Mouse (Mus musculus) embryonic facial prominence, embryonic 11.5 days (tissue): ENCODE data around the gene Atg4c. TPM values are rescaled to one million over a fixed set of nuclear protein-coding genes. Genes with fewer than 3 reads are reported as not detected.

Experiments
- ATAC-seq: fragments of 200-750 bp; cut with Nextera tagmentation; replicated peaks from 2 replicates; pipeline ENCODE4 v1.8.0; 2017; ENCODE audit warnings: low read depth; ENCODE audit not compliant: insufficient number of reproducible peaks, low FRiP score, low TSS enrichment
- DNase-seq: peaks from one replicate; pipeline ENCODE4 v3.0.0-alpha.2; 2015; ENCODE audit warnings: low spot score
- H3K27ac ChIP-seq: fragments of 300-500 bp; sonication (generic); replicated peaks from 2 replicates; pipeline ENCODE4 v1.5.1; 2014; ENCODE audit warnings: mild to moderate bottlenecking, low read depth, low read length, control low read depth
- H3K27me3 ChIP-seq: fragments of 300-500 bp; sonication (generic); 2 replicates; pipeline ENCODE4 v1.6.1; 2014; ENCODE audit warnings: mild to moderate bottlenecking, low read length, moderate library complexity, mixed read lengths; ENCODE audit not compliant: control insufficient read depth, insufficient read depth
- H3K36me3 ChIP-seq: fragments of 300-500 bp; sonication (generic); replicated peaks from 2 replicates; pipeline ENCODE4 v1.6.1; 2014; ENCODE audit warnings: low read depth, mild to moderate bottlenecking, low read length, moderate library complexity, mixed read lengths; ENCODE audit not compliant: control insufficient read depth, insufficient read depth
- H3K4me1 ChIP-seq: fragments of 300-500 bp; sonication (generic); 2 replicates; pipeline ENCODE4 v1.6.1; 2014; ENCODE audit warnings: low read length, mixed read lengths; ENCODE audit not compliant: control insufficient read depth, insufficient read depth
- H3K4me2 ChIP-seq: fragments of 300-500 bp; sonication (generic); 2 replicates; pipeline ENCODE4 v1.6.1; 2014; ENCODE audit warnings: low read depth, mild to moderate bottlenecking, control low read depth, low read length, moderate library complexity
- H3K4me3 ChIP-seq: fragments of 300-500 bp; sonication (generic); 2 replicates; pipeline ENCODE4 v1.5.1; 2014; ENCODE audit warnings: low read depth, low read length, control low read depth
- H3K9ac ChIP-seq: fragments of 300-500 bp; sonication (generic); replicated peaks from 2 replicates; pipeline ENCODE4 v1.6.1; 2014; ENCODE audit warnings: mild to moderate bottlenecking, control low read depth, low read length
- H3K9me3 ChIP-seq: fragments of 300-500 bp; sonication (generic); replicated peaks from 2 replicates; pipeline ENCODE4 v1.6.1; 2016; ENCODE audit warnings: mild to moderate bottlenecking, low read length, inconsistent platforms, mixed read lengths; ENCODE audit not compliant: control insufficient read depth
- WGBS: fragments of 180-500 bp; shearing (Covaris S2); extraction: QIAGEN DNeasy Blood & Tissue Kit; methylation state at CpG from one replicate; pipeline ENCODE4 v1.1.7; 2014; 5-methylcytosine and 5-hydroxymethylcytosine counted together
- polyA plus RNA-seq: library from polyadenylated mRNA; unstranded; fragments of >200 nt; fragmentation: Nextera tagmentation; extraction: Ambion mirVana; gene quantifications from 2 replicates; pipeline ENCODE4 v1.2.1, GENCODE M21; 2014

Atg4c gene
- polyA plus RNA-seq, 1 experiment from 2014 or later: 17.7 TPM

DNA sequence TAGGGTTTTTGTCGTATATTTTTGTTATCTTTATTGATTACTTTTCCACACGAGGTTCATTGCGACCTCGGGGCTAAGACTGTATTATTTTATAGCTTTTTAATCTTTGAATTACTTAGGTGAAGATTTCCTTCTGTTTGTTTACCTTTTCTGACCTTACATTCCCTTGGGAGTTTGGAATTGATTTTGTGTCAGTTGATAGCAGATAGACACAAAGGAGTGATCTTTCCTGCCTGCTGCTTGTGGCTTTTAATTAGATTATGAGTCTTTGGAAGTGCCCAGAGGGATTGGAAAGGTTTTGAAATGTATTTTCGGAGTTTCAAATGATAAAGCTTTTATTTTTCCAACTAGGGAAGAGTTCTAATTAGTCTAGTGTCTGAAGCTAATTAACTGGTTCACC, 1.1 kb downstream of the Atg4c start:
- Histone ChIP-seq H3K4me3 (peak overlapping the region; percentile 64), H3K9ac (no peak overlapping the region; the same call in 1 of the 2 replicates), H3K27me3 (no peaks in the 10 kb centered on the region), H3K27ac (no peak overlapping the region), H3K36me3 (no peaks in the 10 kb centered on the region), H3K4me2 (peak overlapping the region; percentile 51), H3K4me1 (no peaks in the 10 kb centered on the region), H3K9me3 (no peaks in the 10 kb centered on the region)
- DNase-seq (peak; percentile 25), ATAC-seq (no peak)
- WGBS: 23% methylated on average over 5 of the region's 5 CpGs

DNA sequence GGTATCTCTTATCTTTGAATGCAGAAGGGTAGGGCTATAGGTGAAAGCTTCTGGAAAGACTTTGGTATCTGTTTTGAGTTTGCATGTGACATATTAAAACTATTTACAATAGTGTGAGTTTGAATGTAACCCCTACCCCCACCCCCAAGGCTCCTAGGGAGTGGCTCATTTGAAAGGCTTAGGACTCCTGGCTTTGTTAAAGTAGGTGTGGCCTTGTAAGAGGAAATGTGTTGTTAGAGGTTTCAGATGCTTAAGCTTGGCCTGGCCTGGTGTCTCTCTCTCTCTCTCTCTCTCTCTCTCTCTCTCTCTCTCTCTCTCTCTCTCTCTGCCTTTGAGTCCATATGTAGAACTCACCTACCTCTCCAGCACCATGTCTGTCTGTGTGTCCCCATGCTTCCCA, 5.0 kb downstream of the Atg4c start:
- no peak for ATAC-seq
- no peak for DNase-seq
- no peaks in the 10 kb centered on the region for H3K9me3 ChIP-seq
- H3K27me3 ChIP-seq: no peaks in the 10 kb centered on the region
- H3K27ac ChIP-seq: no peak overlapping the region
- no peak overlapping the region for H3K4me2 ChIP-seq
- H3K36me3 ChIP-seq: no peaks in the 10 kb centered on the region
- no peak overlapping the region for H3K4me3 ChIP-seq
- no peak overlapping the region for H3K9ac ChIP-seq
- H3K4me1 ChIP-seq: no peaks in the 10 kb centered on the region

DNA sequence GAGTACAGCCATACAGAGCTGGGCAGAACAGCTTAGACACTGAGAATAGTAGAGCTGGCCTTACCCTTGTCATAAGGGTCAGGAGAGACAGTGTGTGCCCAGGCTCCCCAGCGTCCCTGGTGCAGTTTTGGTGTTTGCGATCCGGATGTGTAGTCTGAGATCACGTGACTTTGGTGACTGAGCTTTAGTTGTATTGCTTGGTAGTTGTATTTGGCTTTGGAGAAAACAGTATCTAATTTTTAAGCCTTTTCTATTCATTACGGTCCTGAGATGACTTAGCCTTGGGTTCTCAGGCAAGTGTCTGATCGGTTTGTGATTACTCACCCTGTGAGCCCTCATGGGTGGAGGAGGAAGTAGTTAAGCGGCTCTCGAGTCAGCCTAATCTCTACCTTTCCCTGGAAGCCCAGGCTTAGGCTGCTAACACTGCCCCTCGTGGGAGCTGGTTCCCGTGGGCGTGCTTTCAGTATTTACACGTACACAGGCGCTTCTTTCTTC, 6.1 kb downstream of the Atg4c start:
- no peak overlapping the region for H3K27ac ChIP-seq
- H3K9ac ChIP-seq: no peak overlapping the region
- H3K36me3 ChIP-seq: no peaks in the 10 kb centered on the region
- WGBS: 74% methylated on average over 13 of the region's 13 CpGs
- H3K4me1 ChIP-seq: no peaks in the 10 kb centered on the region
- no peaks in the 10 kb centered on the region for H3K9me3 ChIP-seq
- no peak overlapping the region for H3K4me3 ChIP-seq
- DNase-seq (no peak), ATAC-seq (no peak)
- H3K4me2 ChIP-seq: 0 out of 2 replicates have a peak overlapping the region, but pooled peaks have one; percentile 4
- H3K27me3 ChIP-seq: no peaks in the 10 kb centered on the region

DNA sequence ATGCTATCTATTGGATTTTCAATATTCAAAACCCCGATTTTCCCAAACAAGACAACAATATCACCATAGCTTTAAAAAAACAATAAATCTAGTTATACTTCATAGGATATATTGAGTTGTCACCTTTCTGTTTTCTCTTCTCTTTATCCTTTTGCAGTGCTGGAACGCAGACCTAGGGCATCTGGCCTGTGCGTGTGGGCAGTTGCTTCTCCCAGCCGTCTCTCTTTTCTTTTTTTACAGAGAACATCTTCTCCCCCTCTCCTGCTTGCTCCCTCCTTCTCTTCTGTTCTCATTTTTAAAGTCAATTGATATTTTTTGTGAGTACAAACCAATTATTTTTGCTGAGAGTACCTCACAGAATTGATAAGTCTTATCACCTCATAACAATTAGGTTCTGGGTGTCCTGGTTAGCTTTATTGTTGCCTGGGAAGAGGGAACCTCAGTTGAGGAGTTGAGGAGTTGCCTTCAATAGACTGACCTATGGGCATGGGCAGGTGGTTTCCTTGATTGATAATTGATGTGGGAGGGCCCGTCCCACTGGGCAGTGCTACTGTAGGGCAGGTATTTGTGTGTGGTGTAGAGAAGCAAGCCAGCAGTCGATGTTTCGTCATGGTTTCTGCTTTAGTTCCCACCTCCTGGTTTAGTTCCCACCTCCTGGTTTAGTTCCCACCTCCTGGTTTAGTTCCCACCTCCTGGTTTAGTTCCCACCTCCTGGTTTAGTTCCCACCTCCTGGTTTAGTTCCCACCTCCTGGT, 6.8 kb downstream of the Atg4c start:
- H3K27ac ChIP-seq: no peak overlapping the region
- H3K4me3 ChIP-seq: no peak overlapping the region
- H3K36me3 ChIP-seq: no peaks in the 10 kb centered on the region
- ATAC-seq (no peak), DNase-seq (no peak)
- H3K9me3 ChIP-seq: no peaks in the 10 kb centered on the region
- H3K4me2 ChIP-seq: no peak overlapping the region
- no peaks in the 10 kb centered on the region for H3K27me3 ChIP-seq
- H3K4me1 ChIP-seq: no peaks in the 10 kb centered on the region
- 96% methylated on average over 7 of the region's 7 CpGs for WGBS
- no peak overlapping the region for H3K9ac ChIP-seq

DNA sequence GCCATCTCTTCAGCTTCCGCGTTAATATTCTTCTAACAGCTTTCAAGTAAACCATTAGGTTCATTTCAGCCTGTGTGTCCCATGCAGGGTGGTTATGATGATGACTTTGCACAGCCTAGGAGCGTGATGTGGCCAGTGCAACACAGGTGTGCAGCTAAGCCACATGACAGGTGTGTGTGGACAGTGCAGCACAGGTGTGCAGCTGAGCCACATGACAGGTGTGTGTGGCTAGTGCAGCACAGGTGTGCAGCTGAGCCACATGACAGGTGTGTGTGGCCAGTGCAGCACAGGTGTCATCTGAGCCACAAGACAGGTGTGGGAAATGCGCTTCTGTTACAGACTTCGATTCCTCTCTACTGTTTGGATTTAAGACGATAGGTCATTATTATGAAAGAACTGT, 12.0 kb downstream of the Atg4c start:
- H3K27me3 ChIP-seq: no peaks in the 10 kb centered on the region
- H3K36me3 ChIP-seq: no peaks in the 10 kb centered on the region
- no peaks in the 10 kb centered on the region for H3K4me1 ChIP-seq
- no peak overlapping the region for H3K9ac ChIP-seq
- DNase-seq (no peak), ATAC-seq (no peak; the same call in 1 of the 2 replicates)
- no peak overlapping the region for H3K27ac ChIP-seq
- no peaks in the 10 kb centered on the region for H3K9me3 ChIP-seq
- 91% methylated on average over 6 of the region's 6 CpGs for WGBS
- H3K4me2 ChIP-seq: no peak overlapping the region
- H3K4me3 ChIP-seq: no peak overlapping the region

DNA sequence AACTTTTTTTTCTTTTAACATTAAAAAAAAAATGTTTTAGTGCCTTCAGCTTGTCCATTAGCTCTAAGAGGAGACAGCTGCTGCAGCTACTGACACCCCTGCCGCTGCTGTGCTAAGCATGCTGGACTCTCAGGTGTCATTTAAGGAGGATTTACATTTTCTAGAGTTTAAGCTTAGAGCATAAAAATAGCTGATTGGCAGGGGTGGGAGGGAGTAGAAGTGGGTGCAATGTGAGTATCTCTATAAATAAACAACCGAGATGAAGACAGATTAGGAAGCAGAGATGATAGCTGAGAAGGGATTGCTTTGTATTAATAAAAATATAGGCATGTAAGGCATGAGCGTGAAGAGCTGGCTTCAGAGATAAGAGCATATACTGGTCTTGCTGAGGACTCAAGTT, 12.6 kb downstream of the Atg4c start:
- DNase-seq (no peak), ATAC-seq (no peak)
- WGBS: 61% methylated on average over 3 of the region's 3 CpGs
- H3K27me3 ChIP-seq: no peaks in the 10 kb centered on the region
- H3K36me3 ChIP-seq: no peaks in the 10 kb centered on the region
- H3K9ac ChIP-seq: no peak overlapping the region
- H3K9me3 ChIP-seq: no peaks in the 10 kb centered on the region
- no peak overlapping the region for H3K4me3 ChIP-seq
- no peak overlapping the region for H3K4me2 ChIP-seq
- no peak overlapping the region for H3K27ac ChIP-seq
- no peaks in the 10 kb centered on the region for H3K4me1 ChIP-seq

DNA sequence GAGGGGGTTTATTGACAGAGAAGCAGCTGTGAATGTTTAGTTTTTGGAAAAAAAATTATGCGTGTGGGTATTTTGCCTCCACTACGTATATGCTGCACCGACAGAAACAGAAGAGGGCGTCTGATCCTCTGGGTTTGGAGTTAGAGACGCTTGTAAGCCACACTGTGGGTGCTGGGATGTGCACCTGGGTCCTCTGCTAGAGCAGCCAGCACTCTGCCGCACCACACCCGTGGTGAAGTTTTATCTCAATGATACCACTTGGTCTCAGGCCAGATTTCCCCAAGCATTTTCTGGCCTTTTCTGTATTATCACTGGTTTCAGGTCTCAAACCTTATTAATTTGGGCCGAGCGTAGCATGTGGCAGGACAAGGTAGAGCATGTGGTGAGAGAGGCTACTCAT, 16.4 kb downstream of the Atg4c start:
- no peak for DNase-seq
- H3K27me3 ChIP-seq: no peaks in the 10 kb centered on the region

DNA sequence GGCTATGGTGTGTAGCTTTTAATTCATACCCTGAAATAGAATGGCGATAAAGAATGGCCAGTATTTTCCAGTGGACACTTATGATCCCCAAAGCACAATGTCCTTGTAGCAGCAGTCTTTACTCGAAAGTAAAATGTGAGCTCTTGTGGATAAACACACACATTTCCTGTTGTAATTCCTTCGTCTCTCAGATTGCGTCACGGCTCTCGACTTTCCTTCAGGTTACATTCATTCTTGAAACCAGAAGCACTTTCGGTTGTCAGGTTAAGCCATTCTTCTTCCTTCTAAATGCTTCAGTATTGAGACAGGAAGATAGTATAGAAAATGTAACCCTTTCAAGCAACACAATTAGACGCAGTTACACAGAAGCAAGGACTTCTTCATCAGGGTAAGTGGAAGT, 17.9 kb downstream of the Atg4c start:
- H3K4me3 ChIP-seq: no peak overlapping the region
- no peak overlapping the region for H3K9ac ChIP-seq
- H3K4me2 ChIP-seq: no peak overlapping the region
- DNase-seq: no peak
- no peak overlapping the region for H3K27ac ChIP-seq
- ATAC-seq: no peak
- H3K36me3 ChIP-seq: no peaks in the 10 kb centered on the region
- WGBS: 61% methylated on average over 8 of the region's 8 CpGs
- no peaks in the 10 kb centered on the region for H3K4me1 ChIP-seq
- no peaks in the 10 kb centered on the region for H3K9me3 ChIP-seq
- H3K27me3 ChIP-seq: no peaks in the 10 kb centered on the region

More for the DNA sequence above, 16.4 kb downstream of the Atg4c start:
- ATAC-seq: no peak
- Histone ChIP-seq H3K9me3 (no peaks in the 10 kb centered on the region), H3K9ac (no peak overlapping the region), H3K4me1 (no peaks in the 10 kb centered on the region), H3K36me3 (no peaks in the 10 kb centered on the region), H3K27ac (no peak overlapping the region), H3K4me3 (no peak overlapping the region), H3K4me2 (no peak overlapping the region)
- WGBS: 93% methylated on average over 9 of the region's 9 CpGs
